In the genomic region with DNA sequence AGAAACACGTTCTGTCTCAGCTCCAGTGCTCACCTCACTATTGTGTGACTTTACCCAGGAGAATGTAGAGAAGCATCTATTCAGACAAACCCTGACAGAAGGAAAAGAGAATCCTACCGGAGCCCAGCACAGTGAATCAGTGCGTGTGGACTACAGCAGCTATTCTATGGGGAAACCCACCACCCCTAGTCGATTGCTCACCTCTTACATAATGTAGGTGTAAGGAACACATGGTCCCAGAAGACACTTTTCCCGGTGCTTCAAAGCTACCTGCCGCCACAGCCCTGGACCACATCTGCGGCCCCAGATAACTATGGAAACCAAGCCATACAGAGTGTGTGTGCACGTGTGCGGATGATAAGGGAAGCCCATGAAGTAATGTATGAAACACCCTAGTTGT, we compare ENCODE assay signal across 15 mouse cellular contexts. TPM values are rescaled to one million over a fixed set of nuclear protein-coding genes. Genes with fewer than 3 reads are reported as not detected.
DNase-seq lines count a peak whose midpoint lies in the region.
"Had no signal": no experiment of that assay in that cellular context is flagged by ENCODE, and none has a peak within 500 bp of the region (broad histone marks: within the 10 kb centered on the region; RNA-seq: fewer than 3 reads in every experiment).

No protein-coding gene starts in this region.

- peak; percentile 67 for DNase-seq in heart, adult 11 months
- DNase-seq in heart, postnatal 14 days, result no peak
- DNase-seq in heart, embryonic 10.5 days (ENCODE audit: low spot score), result peak; percentile 68
- DNase-seq in heart, adult 18-20 months, result no peak
- DNase-seq: adrenal gland, adult 2 months; adrenal gland, adult 8-10 months; adrenal gland, postnatal 10 days; adrenal gland, postnatal 14 days; adrenal gland, postnatal 25 days; adrenal gland, postnatal 36 days; B cell, adult 2 months; cerebellum, adult 11 months; cerebellum, adult 11-12 months; cerebellum, adult 18-20 months had no signal

- no peak overlapping the region for H3K27ac ChIP-seq in heart, embryonic 10.5 days

- H3K4me1 ChIP-seq in heart, embryonic 10.5 days, result peaks cover 4% of the 10 kb centered on the region

- H3K9me3 ChIP-seq in heart, embryonic 10.5 days, result no peaks in the 10 kb centered on the region
- H3K9me3 ChIP-seq: G1E had no signal

- intact Hi-C loops in heart, postnatal 14 days (cut with DNase I), result no loop called here

- H3K4me3 ChIP-seq in heart, embryonic 10.5 days, result no peak overlapping the region

- 83% methylated on average over 9 of the region's 9 CpGs for WGBS in heart, embryonic 10.5 days

- H3K27me3 ChIP-seq in heart, embryonic 10.5 days (ENCODE audit: insufficient read depth, poor library complexity, severe bottlenecking), result no peaks in the 10 kb centered on the region

- H3K36me3 ChIP-seq in heart, embryonic 10.5 days, result no peaks in the 10 kb centered on the region
- H3K36me3 ChIP-seq: G1E had no signal

RNA-seq across cellular contexts. Expression of a gene that starts 26.9 kb away (rescaled TPM):
- total RNA-seq in heart, postnatal 14 days (2021), result 1 to 10 TPM; 9.2 to 9.3 TPM
- 23.3 and 24.8 TPM in 2 replicates for polyA plus RNA-seq in heart, embryonic 10.5 days (2016; fragmentation: Nextera tagmentation; extraction: Ambion mirVana)
- total RNA-seq in heart, adult 18-20 months (2021), result 1 to 10 TPM; 8.7 to 9.8 TPM

RNA-seq across cellular contexts. Expression of a gene that starts 49.3 kb away (rescaled TPM):
- 10 to 100 TPM; 14.8 to 15.3 TPM for total RNA-seq in heart, postnatal 14 days (2021)
- 27.6 and 27.7 TPM in 2 replicates for polyA plus RNA-seq in heart, embryonic 10.5 days (2016; fragmentation: Nextera tagmentation; extraction: Ambion mirVana)
- 10 to 100 TPM; 12.8 to 13.3 TPM for total RNA-seq in heart, adult 18-20 months (2021)

Comparison
In these comparisons a context has a peak if more than half of its experiments do, and no peak if none do; other contexts are left out.
1. DNase-seq: peak in heart, adult 11 months (single experiment) and heart, embryonic 10.5 days (single experiment); none in heart, postnatal 14 days (0 of 2) and heart, adult 18-20 months (0 of 2).